Mouse (Mus musculus): Measurements from ENCODE around the gene Psrc1.

Gene Psrc1

DNA sequence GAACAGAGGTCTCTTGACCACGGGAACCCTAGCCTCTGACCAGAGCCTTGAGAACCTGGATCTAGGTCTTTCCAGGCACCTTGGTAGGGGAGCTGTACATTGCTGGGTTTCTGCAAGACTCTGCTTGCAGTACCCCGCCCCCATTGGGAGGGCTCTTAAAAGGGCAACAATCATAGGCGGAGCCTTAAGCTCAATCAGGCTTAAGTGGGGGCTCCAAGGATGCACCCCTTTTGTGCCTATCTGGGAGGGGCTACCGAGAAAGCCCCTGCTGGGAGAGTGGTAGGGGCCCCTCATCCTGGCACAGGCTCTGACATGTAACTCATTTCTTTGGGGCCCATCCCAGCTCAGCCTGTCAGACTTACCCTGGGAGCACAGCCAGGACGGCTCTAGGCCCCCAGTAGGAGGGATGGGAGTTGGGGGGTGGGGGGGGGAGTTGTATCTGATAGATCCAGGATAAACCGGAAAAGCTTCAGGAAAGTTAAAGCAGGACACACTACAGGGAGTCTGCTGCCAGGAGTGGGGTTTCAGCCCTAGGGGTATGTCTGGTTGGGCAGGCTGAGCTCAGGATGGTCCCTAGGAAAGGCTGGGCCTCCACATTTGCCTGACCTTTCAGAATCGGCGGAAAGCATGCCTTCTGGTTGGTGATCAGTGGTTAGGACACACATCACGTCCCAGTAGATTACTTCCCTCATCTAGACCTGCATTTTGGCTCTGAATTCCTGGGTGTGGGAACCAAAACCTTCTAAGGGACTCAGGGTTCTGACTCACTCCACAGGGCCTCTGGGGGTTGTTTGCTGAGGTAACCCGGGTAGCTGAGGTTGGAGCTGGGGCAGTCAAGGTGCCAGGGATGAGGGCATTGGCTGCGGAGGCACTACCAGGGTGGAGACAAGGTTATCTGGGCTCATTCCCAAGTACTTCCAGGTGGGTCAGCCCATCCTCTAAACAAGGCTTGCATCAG lies 40.5 kb downstream of the Psrc1 start:
- no peak for DNase-seq (ENCODE audit: low spot score in 2 of 2)

DNA sequence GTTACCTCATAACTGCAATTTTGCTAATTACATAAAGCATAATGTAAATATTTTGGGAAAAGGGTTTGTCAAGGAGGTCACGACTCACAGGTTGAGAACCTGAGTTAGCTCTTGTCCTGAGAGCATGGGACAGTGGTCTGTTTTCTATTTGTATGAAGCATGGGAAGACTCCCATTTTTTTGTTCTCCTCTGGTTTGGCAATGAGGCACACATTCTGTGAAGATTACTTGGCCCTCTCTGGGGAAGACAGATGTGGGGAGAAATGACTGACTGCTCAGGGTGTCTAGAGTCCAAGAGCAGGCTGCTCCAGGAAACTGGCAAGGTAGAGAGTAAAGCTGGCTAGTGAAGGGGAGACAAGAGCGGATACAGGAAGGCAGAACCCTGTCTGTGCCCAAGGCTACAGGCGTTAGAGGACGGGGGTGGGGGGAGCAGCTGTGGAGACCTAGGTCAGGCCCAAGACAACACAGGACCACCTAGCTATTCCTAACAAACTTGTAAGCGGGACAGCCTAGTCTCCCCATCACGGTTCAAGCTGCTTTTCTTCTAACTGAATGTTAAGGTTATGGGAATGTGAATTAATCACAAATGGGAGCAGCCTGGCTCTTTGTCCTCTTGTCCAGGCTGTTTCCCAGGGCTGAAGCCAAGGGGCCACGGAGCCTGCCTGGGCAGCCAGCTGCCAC lies 41.4 kb downstream of the Psrc1 start:
- no peak for DNase-seq (ENCODE audit: low spot score in 2 of 2)

DNA sequence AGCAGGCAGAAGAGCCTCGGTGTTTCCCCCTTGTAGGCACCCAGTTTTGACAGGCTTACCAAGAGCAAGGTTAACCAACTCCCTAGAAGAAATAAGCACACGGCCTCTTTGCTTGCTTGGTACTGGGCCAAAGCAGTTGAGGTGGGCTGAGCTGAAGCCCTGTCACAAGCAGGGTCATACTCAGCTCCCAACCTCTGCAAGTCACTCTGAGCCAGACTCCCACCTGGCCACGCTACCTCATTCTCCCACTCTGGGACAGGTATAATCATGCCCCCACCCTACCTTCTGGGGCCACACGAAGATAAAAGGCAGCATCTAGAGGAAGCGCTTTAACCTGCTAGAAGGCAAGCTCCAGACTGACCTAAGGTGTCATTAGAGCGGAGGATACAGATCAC lies 42.0 kb downstream of the Psrc1 start:
- DNase-seq (ENCODE audit: low spot score in 2 of 2) = no peak

DNA sequence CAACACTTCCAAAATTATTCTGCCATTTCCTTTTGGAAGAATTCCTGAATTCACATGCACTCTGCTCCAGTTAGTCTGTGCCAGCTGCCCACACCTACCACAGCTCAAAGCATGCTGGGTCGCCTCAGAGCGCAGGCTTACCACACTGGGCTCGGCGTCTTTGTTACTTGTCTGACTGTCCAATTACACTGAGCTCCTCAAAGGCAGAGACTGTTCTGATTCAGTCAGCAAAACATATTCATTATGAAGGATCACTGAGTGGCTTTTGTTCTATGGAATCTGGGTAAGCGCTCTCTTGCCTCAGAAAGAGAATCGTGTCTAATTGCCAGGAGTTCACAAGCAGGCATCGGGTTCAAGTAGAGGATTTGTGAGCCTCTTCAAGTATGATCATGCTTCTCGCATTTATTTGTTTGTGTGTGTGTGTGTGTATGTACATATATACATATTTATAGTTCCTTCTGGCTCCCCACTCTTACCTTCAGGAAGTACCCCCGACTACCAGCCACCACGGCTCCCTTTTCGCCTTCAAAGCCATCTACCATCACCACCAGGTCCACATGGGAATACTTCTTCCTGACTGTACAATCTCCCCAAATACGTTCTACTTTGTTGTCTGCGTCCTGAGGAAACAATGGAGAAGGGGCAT lies 49.0 kb downstream of the Psrc1 start:
- DNase-seq (ENCODE audit: low spot score in 2 of 2) = no peak

DNA sequence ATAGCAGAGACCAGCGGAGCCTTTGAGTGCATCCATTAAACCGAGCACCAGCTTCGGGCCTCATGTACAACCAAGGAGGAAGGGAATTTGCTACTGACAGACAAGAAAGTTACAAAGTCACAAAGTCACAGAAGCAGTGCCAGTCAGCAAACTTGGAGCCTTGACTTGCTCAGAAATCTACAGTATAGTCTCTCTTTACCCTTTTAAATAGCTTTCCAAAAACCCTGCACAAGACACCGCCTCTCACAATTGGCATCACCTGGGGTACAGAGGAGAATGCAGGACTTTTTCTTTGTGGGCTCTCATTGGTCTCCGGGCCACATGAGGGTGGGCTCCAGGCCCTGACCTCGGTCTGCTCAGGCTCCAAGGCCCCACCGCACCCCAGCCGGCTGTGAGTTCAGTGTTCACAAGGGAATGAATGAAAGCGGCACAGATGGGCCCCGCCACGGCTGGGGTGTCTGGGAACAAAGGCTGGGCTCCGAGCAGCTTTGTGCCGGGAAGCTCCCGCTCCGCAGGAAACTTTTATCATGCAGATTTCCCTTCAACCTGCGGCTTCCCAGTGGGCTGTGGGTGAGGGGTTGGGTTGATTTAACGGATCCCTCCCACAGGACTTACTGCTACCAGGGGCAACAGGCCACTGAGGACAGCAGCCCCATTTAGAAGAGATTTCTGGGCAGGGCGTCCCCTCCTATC lies 49.7 kb downstream of the Psrc1 start:
- no peak for DNase-seq (ENCODE audit: low spot score in 2 of 2)

DNA sequence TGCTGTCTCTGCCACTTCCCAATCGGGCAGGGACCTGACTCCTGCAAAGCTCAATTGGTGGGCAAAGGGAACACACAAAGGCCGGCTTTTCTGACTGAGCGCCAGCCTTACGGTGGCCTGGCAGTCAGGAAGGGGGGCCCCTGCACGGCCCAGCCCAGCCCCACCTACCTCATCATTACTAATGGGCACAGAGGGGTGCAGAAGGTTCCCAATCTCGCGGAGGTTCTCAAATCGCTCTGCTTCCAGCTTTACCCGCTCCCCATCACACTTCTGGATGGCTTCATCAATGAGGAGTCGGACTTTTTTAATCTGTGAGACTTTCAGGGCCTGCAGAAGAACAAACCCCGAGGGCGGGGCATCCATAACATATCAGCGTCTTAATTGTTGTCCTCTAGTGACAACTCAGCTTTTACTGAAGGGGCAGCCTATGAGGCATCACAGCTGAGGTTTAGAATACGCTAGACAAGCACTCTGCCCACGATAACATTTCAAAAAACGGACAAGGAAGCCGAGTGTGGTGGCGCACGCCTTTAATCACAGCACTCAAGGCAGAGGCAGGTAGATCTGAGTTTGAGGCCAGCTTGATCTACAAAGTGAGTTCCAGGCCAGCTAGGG lies 50.3 kb downstream of the Psrc1 start:
- DNase-seq (ENCODE audit: low spot score in 2 of 2) = no peak

DNA sequence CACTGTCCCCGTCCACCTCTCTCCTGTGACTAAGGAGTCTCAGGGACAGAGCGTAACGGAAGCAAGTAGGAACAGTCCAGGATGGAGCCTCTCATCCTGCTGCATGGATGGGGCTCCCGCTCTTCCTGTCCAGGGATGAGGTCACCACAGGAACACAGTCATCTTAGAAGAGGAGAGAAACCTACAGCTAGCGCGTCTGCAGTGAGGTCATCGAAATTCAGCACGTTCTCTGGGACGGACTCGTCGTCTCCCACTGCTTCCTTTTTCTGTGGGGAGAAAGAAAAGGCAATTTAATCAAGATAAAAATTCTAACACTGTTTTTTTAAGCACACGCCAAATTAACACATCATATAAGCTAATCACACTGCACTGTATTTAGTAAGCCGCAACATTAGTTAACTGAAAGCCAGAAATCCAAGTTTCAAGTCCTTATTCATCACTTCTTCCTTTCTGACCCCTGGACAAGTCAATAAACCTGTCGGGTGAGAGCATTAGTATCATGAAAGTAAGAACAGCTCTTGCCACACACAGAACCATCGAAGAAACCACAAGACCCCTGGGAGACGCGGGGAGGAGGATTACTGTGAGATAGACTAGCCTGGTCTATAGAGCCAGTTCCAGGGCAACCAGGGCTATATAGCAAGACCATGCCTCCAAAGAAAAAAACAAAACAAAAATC lies 52.2 kb downstream of the Psrc1 start:
- no peak for DNase-seq (ENCODE audit: low spot score in 2 of 2)

DNA sequence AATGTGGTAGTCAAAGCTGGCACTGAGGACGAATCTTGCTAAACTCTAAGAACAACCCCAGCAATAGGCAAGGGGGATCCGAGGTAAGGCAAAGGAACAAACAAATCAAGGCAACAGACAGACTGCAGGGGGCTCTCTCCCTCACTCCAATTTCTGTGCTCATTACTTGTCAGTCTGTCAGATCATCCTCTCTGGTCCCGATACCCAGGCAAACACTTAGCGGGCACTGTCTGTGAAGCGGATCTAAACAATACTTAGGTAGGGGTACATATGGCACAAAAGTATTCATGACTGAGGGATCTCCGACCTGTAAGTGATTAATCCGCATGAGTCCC lies 52.7 kb downstream of the Psrc1 start:
- DNase-seq (ENCODE audit: low spot score in 2 of 2) = no peak

All from frontal cortex, postnatal 25 days (tissue).